Mouse (Mus musculus) testis, adult 2 months (tissue): ENCODE data around the gene Gm16223.

ENCODE experiments used
- CTCF ChIP-seq: fragments of 200-500 bp; IDR thresholded peaks from 2 replicates; pipeline ENCODE4 v1.5.1; 2012; ENCODE audit warnings: low read depth, mild to moderate bottlenecking, inconsistent platforms, low read length, moderate library complexity; ENCODE audit not compliant: control insufficient read depth, insufficient read depth, insufficient replicate concordance
- POLR2A ChIP-seq: fragments of 200-500 bp; IDR thresholded peaks from 2 replicates; pipeline ENCODE4 v1.6.1; 2012; ENCODE audit warnings: low read depth, mild to moderate bottlenecking, inconsistent platforms, low read length, moderate library complexity; ENCODE audit not compliant: control insufficient read depth

DNA sequence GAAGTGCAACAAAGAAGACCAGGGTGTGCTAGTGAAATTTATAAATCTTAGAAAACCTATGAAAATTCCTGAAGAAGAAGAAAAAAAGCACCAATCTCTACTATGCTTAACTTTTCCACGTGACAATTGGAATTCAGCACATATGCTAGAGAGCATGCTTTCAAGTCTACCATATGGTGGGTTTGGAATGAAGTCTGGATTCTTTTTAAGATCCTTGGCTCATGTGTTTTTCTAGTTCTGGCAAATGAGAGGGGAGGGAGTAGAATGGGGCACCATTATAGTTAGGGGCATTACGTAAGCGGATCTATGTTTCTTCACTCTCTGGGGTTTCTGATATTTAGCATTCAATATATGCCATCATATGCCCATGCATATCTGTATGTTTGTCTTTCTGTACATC lies 182.6 kb downstream of the Gm16223 start:
- TF ChIP-seq CTCF (no peak), POLR2A (no peak)
